Mouse (Mus musculus): Measurements from ENCODE around the gene Hsf5. TPM values are rescaled to one million over a fixed set of nuclear protein-coding genes. Genes with fewer than 3 reads are reported as not detected.

The Hsf5 gene
- 0.48 and 0.53 TPM in 2 replicates for polyA plus RNA-seq (2015; fragmentation: Nextera tagmentation; extraction: Ambion mirVana)

DNA sequence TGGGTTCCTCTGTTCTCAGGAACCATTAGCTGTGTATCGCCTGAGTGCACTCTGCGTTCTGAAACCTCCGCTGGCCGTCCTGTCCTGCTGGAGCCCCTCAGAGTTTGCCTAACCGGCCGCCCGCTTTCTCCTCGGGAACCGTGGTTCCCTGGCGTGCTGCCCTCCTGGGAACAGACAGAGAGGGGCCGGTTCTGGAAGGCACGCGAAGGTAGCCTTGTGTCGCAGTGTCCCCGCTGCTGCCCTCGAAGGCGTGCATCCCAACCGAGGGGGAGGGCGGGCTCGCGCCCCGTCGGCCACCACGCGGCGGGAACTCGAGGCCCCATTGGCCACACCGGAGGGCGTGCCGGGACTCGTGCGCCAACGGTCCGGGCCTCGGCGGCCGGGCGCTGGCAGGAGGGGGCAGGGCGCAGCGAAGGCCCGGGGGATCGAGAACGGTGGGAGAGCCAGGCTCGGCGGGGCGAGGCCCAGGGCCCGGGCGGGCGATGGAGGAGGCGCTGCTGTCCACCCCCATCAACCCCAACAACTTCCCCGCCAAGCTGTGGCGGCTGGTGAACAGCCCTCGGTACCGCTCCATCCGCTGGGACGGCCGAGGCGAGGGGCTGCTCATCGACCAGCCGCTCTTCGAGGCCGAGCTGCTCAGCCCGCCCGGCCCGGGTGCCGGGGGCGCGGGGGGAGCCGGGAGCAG, at the start of gene Hsf5:
Hsf5 (plus strand) TSS at position 375 of the 685 bp plus-strand sequence.

DNA sequence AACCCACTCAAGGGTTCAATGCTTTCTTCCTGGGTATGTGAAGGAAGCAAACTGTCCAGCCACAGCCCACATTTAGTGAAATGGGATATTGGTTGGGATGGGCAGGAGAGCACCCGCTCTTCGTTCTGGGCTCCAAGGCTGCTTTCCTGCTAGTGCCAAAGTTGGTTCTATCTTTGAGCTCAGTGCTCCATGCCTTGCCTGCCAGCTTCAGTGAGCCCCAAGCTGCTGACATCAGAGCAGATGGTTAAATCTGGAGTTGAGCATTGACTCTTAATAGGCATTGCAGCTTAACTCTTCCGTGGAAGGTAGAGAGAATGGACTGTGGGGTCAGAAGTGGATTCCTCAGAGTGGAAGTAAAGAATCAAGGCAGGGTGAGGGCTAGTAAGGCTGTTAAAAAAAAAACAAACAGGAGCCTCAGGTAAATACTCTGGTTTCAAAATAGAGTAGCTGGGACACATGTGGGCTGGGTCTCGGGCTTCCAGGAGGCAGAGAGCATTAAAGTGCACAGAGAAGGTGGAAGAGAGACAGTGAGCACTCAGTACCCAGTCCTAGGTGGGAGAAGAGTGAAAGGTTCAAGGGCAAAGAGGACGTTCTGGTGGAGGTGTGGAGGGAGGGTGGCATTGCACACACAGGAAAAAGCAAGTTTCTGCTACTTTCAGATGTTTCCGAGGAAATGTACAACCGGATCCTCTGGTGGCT, 48.6 kb upstream of the Hsf5 start, which contains the start of gene Sept4:
Sept4 (plus strand) TSS at position 649 of the 699 bp plus-strand sequence.

DNA sequence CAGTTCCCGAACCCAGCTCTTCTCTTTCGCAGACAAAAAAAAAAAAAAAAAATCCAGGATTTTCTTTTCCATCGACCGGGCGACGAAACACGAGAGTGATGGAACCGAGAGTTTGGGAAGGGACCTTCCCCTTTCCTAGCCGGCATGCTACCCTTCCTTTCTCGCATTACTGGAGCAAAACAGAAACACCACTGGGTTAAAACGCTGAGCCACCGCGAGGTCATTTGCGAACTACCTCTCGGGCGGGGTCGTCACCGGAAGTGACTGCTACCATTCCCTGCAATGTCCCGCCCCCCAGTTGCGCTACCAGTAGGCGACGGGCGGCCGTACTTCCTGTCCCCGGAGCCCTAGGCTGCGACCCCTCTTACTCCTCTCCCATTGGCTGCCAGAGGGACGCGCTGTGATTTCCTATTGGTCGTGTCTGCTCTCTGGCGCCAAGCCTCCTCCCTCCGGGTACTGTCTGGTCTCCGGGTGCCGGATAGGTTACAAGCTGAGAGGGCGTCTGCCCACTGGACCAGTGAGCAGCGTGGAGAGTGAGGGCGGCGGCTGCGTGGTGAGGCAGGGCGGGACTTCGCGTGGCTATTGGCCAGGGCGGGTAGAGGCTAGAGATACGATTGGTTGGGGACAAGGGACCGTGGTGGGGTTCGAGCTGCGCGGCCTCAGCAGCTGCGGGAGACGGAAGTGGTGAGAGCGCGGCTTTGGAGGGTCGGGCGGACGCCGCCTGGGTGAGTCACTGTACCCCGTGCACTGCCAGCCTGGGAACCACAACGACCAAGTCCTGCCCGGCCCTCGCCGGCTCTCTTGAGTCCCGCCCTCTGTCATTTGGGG, 25.2 kb upstream of the Hsf5 start, which contains the start of gene Mtmr4:
Mtmr4 (plus strand) TSS at position 637 of the 828 bp plus-strand sequence.

DNA sequence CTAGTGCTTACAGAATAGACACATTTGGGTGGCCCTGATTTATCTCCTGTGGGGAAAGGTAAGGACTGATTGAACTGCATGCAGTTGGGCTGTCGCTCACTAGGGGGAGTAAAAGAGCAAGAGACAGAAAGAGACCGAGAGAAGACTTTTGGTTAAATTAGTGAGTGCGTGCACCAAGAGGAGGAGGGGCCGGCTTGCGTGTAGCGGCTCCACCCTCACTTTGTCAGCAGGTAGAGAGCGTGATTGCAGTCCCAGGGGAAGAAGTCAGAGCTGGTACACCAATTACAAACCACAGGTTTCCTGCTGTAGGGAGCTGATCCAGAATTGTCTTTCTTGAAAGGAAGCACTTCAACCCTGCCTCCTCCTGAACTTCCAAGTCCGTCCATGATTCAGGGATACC, 45.4 kb downstream of the Hsf5 start, which contains the start of gene Rnf43:
Rnf43 (plus strand) TSS at position 316 of the 400 bp plus-strand sequence.

Other genes with a start within 250 kb of the Hsf5 start
- gene Rad51c, start 212.2 kb upstream of the Hsf5 start, polyA plus RNA-seq (2015; fragmentation: Nextera tagmentation; extraction: Ambion mirVana) = 2.7 and 3.0 TPM in 2 replicates
- 0.24 and 0.39 TPM in 2 replicates for gene Tex14, start 212.1 kb upstream of the Hsf5 start, polyA plus RNA-seq (2015; fragmentation: Nextera tagmentation; extraction: Ambion mirVana)
- not detected in 2 replicates for gene Gm11492, start 50.5 kb upstream of the Hsf5 start, polyA plus RNA-seq (2015; fragmentation: Nextera tagmentation; extraction: Ambion mirVana)
- 52.8 and 55.6 TPM in 2 replicates for gene Sept4, start 48.3 kb upstream of the Hsf5 start, polyA plus RNA-seq (2015; fragmentation: Nextera tagmentation; extraction: Ambion mirVana)
- gene Mtmr4, start 25.0 kb upstream of the Hsf5 start, polyA plus RNA-seq (2015; fragmentation: Nextera tagmentation; extraction: Ambion mirVana) = 23.7 and 25.9 TPM in 2 replicates
- gene Rnf43, start 45.6 kb downstream of the Hsf5 start, polyA plus RNA-seq (2015; fragmentation: Nextera tagmentation; extraction: Ambion mirVana) = 0.88 and 1.0 TPM in 2 replicates
- 124 and 135 TPM in 2 replicates for gene Supt4a, start 120.4 kb downstream of the Hsf5 start, polyA plus RNA-seq (2015; fragmentation: Nextera tagmentation; extraction: Ambion mirVana)
- gene Tspoap1, start 143.4 kb downstream of the Hsf5 start, polyA plus RNA-seq (2015; fragmentation: Nextera tagmentation; extraction: Ambion mirVana) = 28.1 and 43.5 TPM in 2 replicates
- 0.27 TPM in 1 of 2 replicates, not detected in the other for gene Mpo, start 176.4 kb downstream of the Hsf5 start, polyA plus RNA-seq (2015; fragmentation: Nextera tagmentation; extraction: Ambion mirVana)
- gene Lpo, start 211.1 kb downstream of the Hsf5 start, polyA plus RNA-seq (2015; fragmentation: Nextera tagmentation; extraction: Ambion mirVana) = 2.7 and 3.0 TPM in 2 replicates
- gene Mks1, start 236.1 kb downstream of the Hsf5 start, polyA plus RNA-seq (2015; fragmentation: Nextera tagmentation; extraction: Ambion mirVana) = 7.0 TPM in 2 replicates